Mouse (Mus musculus): ENCODE data around the gene S100a14.

Gene S100a14

DNA sequence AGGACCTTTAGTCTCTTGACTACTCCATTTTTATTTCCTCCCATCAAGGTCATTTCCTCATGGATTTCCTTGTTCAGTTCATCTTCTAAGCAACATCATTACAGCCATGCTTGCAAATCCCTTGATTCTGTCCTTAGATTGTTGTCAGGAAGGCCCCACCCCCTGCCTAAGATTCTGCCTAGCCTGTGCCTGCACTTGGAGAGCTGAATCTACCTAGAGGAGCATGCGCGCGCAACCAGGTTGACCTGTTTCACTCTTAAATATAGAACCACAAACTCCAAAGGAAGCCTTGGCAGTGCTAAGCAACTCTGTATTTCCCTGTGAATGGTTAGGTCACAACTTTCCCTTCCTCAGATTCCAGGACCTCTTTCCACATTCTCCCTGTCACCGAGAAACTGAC lies 8.9 kb upstream of the S100a14 start:
- DNase-seq (ENCODE audit: low spot score): no peak

DNA sequence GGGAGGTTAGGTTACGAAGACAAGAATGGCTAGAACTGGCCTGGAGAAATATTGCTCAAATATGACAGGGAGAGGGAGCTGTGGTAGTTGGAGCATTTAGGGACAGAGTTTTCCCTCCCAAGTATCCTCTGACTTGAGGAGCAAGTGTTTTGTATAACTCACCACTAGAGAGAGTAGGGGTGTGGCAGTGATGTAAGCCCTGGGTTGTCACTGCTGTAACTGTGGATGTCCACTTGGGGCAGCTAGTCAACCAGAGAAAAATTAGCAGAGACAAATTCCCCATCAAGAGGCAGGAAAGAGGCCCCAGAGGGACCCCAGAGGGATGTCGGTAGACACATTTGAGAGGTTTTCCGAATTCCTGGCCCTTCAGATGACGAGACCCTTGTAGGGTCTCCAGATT lies 1.2 kb upstream of the S100a14 start:
- no peak for DNase-seq (ENCODE audit: low spot score)

DNA sequence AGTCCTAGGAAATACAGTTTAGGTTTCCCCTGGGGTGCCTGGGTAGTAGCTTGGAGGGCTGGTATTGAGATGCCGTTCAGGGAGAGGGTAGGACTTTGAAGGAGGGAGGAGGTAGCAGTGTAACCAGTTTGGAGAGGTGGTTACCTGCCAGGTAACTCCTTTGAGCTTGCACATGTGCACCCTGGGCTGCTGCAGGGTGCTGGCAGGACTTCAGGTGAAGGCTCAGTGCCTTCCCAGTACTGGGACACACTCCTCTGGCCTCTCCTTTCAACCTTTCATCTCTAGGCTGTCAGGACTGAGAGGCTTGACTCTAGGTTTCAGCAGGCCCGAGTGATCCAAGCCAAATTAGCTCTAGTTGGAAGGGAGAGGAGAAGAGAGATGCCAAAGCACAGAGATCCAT lies 580 bp upstream of the S100a14 start:
- no peak for DNase-seq (ENCODE audit: low spot score)

DNA sequence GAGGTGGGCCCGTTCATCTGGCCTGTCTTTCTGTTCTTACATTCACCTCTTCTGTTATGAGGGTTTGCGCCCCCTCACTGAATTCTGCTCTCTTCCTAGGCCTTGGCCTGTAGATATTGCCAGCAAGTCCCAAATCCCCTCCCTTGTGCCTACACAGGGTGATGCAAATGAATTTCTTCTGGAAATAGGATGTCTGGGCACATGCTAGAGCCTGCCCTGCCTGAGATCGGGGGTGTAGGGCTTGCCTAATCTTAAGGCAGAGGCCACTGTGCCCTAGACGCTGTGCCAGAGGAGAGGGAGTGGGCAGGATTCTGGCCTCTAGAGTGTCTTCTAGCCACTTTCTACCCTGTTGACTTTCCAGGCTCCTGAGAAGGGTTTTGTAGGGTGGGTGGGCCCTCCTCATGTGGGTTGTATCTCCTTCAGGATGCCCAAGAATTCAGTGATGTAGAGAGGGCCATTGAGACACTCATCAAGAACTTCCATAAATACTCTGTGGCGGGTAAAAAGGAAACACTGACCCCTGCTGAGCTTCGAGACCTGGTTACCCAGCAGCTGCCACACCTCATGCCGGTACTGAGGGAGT lies 726 bp downstream of the S100a14 start:
- no peak for DNase-seq (ENCODE audit: low spot score)

DNA sequence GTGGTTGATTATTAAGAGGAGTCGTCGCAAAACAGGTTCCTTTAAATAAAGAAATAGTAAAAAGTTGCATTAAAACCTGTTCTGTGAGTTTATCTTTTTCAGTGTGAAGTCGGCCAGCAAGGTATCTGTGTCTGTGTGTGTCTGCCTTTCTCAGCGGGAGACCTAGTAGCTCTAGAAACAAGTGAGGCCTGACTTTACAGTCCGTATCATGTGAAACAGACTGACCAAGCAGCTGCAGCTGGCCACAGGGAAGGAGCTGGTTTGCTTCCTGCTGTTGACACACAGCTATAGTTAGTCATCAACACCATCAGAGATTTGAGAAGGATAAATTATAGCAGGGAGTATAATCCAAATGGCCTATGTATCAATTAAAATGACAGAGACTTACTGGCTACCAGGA lies 5.1 kb downstream of the S100a14 start:
- no peak for DNase-seq (ENCODE audit: low spot score)

DNA sequence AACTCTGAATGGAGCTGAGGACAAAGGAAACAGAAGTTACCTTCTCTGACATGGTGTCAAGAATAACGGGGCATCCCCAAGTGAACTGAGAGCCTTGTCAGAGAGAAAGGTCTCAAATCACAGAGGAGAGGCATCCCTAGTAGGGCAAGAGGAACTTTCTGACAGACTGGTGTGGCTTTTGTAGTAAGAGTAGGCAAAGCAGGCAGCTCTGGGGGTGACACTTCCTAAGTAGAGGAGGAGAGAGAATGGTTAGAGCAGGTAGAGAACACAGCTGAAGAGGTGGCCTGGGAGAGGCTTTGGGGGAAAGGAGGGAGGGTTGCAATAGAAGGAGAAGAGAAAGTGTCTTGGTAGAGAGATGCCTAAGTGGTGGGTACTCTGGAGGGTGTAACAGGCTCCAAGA lies 8.8 kb downstream of the S100a14 start:
- DNase-seq (ENCODE audit: low spot score): no peak

DNA sequence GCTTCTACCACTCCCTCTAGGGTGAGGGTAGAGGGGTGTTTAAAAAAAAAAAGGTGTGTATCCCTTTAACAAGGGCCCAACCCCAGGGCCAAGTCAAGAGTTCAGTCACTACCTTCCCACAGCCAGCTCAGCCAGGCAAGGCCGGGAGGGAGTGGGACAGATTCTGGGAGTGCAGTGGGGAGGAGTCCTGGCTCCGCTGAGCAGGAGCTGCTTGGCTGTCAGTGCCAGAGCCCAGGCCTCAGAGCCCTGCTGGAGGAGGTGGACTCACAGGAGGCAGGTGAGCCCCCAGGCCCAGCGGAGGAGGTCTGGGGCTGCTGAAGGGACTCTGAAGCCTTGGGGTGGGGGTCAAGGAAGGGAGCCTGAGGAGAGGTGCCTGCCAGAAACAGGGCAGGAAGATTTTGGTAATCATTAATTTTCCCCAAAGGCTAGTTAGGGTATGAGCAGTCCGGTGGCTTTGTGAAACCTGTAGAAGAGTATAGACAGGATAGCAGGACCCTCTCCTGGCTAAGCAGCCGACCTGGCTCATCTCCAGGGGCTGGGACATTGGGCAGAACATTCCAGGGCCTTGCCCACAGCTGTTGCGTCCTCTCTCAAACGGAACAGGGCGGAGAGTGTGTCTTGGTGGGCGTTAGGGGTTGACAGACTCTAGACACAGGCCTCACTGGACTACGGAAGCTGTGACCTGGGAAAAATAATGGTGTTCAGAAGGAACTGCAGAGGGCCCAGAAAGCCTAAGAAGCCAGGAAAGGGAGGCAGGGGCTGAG lies 10.7 kb downstream of the S100a14 start, which contains the start of gene S100a16:
TSS of gene S100a16 (plus strand) at position 114 of the 764 bp plus-strand sequence.
- peak; percentile 44 for DNase-seq (ENCODE audit: low spot score)

DNA sequence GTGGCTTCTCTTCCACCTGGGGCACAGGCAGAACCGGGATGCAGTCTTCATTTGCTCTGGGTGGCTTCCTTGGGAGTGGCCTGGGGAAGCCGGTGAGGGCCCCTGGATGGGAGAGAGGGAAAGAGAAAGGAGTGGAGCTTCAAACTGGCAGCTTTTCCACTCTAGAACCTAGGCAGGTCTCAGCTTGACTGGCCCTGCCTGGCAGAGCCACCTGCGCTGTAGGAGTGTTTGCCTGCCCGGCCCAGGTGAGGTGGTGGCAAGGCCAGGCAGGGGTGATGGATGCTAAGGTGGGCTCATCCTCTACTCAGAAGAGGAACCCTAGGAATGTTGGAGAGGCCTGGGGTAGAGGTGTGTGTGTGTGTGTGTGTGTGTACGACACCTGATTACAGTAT lies 11.2 kb downstream of the S100a14 start:
- DNase-seq (ENCODE audit: low spot score): no peak

DNA sequence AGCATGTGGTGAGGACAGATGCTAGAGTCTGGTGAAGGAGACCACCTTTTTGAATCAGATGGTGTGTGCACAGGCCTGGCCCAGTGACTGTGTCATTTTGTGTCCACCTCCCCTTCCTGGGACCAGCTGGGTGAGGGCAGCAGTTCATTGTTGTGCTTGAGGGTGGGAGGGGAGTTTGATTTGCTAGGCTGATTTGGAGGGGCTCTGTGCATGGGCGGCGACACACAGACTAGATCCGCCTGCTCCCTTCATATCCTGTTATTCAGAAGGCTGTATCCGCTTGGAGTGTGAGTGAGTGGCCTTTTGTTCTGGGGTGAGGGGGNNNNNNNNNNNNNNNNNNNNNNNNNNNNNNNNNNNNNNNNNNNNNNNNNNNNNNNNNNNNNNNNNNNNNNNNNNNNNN lies 14.2 kb downstream of the S100a14 start:
- no peak for DNase-seq (ENCODE audit: low spot score)

DNA sequence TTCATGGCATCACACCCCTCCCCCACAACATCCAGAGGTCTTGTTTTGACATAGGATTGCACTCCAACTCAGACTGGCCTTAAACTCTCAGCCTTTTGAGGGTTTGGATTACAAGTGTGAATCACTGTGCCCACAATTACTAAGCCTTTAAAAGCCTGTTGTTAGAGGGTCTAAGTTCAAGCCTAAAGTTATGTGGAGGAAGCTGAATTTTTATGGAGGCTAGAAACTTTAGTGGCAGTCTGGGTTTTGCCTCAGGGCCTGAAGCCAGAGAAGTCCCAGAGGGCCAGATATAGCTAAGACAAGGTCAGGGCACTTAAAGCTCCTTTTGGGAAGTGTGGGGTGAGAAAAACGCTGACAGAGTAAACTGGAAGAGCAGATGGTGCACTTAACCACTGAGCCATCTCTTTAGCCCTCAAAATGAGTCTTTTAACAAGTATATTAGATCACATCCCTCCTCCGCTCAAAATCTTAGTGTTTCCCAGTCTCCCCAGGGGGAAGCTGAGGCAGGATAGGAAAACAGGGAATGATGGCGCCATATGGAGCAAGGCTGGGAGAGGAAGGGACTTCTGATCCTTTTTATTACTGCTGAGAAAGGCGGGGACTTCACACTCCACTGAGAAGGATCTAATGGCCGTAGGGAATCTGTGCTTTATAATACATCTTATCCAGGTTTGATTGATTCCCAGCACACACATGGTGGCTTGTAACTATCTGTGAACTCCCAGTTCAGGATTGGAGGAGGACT lies 23.2 kb downstream of the S100a14 start:
- no peak for DNase-seq (ENCODE audit: low spot score)

DNA sequence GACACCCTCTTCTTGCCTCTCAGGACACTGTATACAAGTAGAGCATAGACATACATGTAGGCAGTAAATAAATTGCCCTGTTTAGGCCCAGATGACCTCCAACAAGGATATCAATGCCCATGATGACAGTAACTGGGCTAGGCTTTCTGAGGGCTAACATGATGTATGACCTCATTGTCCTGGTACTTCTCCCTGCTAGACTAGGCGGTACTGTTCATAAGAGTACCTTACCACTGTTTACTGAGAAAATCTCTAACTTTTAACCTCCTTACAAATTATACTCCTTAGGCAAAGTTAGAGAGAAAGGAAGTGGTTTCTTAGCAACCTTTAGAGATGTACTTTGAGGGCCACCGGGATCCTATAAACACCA lies 23.8 kb downstream of the S100a14 start:
- no peak for DNase-seq (ENCODE audit: low spot score)

DNA sequence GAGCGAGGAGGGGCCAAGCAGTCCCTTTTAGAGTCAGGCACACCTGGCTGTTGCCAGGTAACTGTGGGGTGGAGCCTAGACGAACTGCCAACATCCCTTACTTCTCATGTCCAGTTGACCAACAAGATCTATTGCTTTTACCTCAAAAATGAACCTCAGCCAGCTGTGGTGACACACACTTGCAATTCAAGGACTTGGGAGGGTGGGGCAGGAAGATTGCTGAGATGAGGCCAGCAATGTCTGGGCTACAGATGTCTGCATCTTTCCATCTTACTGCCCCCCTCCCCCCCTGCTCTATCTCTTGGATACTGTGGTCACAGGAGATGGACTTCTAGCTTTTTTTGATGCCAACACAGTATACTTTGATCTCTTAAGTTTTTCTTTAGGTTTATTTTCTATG lies 25.6 kb downstream of the S100a14 start:
- no peak for DNase-seq (ENCODE audit: low spot score)

DNA sequence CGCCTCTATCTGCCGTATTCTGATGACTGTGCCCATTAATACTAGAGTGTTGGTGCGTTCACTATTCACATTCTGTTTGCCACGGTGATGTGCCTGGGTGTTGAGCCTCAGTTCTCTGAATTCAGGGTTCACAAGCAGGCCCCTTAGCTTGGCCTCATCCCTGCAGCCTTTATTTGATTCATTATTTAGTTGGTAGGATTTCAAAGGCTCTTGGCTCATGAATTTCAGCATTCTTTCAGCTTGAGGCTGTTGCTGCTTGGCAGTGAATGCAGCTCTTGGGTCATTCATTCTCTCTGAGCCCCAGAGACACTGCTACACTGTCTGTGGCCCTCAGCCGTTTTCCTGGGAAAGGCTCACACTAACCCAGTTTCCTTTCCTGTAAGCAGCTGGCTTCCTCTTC lies 29.3 kb downstream of the S100a14 start:
- DNase-seq (ENCODE audit: low spot score): no peak

DNA sequence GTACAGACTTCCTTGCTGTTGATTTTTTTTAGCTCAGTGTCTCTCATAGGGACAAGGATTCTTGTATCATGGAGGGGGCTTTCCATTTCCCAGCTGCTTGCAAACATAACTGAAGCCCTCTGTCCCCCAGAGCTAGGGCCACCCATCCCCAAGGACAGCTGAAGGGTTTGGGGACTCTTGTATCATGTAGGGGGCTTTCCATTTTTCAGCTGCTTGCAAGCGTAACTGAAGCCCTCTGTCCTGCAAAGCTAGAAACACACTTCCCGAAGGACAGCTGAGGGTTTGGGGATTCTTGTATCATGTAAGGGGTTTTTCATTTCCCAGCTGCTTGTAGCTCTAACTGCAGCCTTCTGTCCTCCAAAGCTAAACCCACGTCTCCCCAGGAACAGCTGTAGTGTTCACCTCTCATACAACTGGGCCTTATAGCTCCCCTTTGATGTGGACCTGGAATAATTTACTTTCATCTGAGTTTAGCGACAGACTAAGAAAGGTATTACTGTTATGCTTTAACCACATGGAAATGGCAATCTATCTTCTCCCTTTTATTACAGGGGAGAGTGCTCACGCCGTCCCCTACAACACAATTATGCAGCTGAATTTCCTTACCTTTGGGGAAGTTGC lies 33.5 kb downstream of the S100a14 start, which contains the start of gene S100a3:
TSS of gene S100a3 (plus strand) at position 571 of the 621 bp plus-strand sequence.
- DNase-seq (ENCODE audit: low spot score): no peak

DNA sequence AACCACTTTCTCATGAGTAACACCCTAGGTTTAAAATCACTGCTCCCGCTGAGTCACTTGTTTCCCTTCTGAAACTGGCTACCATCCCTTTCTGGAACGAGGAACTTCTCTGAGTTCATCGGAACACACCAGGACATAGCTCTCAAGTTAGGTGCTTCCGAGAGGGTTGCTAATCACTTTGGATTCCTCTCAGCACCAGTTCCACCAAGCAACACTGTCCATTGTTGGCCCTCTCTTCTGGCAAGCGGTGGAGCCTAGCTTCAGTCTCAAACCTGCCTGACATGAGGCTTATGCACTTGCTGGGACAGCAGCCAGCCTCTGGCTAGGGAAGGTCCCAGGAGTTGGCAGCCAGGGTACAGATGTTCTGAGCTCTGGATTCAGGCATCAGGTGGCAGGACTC lies 48.0 kb downstream of the S100a14 start:
- DNase-seq (ENCODE audit: low spot score): no peak

DNA sequence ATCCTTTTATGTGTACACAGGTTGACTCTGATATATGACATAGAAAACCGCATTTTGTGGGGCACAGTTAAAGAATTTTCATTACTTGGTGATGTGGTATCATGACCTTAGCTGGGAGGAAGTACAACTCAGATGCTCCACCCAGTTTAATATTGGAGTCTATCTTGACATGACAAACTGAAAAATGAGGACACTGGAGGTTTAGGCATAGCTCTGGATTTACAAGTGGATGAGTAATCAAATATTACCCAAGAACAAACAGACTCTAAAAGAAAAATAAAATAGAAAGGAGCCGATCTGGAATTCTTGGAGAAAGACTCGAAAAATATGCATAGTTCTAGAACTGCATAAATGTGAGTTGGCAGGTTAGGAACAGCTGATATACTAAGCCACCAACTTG lies 48.7 kb downstream of the S100a14 start:
- no peak for DNase-seq (ENCODE audit: low spot score)

DNA sequence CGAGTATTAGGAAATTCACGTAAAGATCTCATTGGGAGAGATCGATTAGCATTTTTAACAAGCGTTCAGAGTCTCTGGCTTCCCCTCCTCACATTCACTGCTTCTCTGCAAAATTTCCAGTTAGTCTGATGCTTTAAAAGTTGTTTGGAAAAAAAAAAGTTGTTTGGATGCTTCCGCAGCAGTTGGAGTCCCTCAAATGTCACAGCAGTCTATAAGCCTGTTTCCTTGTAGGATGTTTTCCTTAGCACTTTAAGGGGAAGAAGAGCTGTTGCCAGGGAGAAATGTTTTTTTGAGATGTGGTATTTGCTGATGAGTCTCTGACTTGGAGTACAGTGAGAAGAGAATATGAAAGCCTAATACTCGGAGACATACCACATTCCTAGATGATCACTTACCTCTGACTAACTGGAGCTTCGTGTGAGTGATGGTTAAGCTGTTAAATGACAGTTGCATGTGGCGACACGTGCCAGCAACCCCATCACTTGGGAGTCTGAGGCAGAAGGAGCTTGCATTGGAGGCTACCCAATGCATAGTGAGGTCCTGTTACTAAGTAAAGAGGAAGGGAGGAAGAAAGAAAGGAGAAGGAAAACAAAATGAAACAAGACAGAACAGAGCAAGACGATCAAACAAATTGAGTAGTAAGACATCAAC lies 49.8 kb downstream of the S100a14 start:
- no peak for DNase-seq (ENCODE audit: low spot score)
